Mouse (Mus musculus) cerebellum, adult 11 months (tissue): ENCODE results near the gene Fgr.

ENCODE experiments used
- DNase-seq: peaks from one replicate; pipeline ENCODE4 v3.0.0; 2022

Fgr gene

GRCm38 (mm10) chr4:133017597-133018262, 43.8 kb downstream of the Fgr start:
- no peak for DNase-seq

- DNase-seq: no peak
Observed at GRCm38 (mm10) chr4:133018263-133018798, 44.4 kb downstream of the Fgr start.

GRCm38 (mm10) chr4:133020721-133021120, 46.8 kb downstream of the Fgr start:
- no peak for DNase-seq

DNA sequence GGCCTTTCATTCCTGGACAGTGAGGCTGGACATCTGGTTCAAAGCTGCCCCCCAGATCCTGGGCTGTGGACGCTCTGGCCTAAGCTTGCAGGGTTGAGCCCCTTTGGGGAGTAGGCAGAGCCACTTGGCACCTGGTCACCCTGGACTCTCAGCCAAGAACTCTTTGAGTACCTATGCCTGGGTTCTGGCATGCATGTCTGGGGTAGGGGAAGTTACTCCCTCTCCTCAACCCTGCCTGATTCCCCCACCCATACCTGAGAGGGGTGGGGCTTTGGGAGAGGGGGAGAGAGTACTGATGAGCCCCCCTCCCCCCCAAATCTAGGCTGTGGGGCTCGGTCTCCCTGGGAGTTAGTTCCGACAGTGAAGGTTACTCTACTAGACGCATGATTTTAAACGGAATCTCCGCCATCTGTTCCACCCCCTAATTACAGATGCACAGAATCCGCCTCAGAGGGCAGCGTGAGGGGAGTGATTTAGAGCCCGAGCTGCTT, 47.3 kb downstream of the Fgr start:
- DNase-seq: no peak

- no peak for DNase-seq
Observed at GRCm38 (mm10) chr4:133022217-133022616, 48.3 kb downstream of the Fgr start.

- no peak for DNase-seq
Observed at GRCm38 (mm10) chr4:133022954-133023635, 49.2 kb downstream of the Fgr start.

GRCm38 (mm10) chr4:133023636-133024035, 49.7 kb downstream of the Fgr start:
- no peak for DNase-seq

DNA sequence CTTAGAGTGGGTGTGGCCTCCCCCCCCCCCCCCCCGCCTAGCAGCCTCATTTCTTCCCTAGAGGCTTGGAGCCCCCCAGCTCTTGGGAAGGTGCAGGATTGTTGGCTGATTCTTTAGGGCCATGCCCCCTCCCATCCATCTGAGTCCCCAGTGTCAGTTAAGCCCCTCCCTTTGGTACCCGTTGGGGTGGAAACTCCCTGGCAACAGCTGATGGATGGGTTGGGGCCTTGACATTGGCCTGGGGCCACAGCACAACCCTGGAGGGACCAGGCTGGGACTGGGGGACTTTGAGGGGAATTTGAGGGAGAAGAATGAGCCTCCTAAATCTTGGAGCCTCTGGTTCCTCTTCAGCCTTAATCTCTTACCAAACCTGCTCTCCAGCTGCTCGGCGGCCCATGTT, 50.5 kb downstream of the Fgr start:
- DNase-seq: no peak

GRCm38 (mm10) chr4:133024969-133025685, 51.2 kb downstream of the Fgr start:
- no peak for DNase-seq

DNA sequence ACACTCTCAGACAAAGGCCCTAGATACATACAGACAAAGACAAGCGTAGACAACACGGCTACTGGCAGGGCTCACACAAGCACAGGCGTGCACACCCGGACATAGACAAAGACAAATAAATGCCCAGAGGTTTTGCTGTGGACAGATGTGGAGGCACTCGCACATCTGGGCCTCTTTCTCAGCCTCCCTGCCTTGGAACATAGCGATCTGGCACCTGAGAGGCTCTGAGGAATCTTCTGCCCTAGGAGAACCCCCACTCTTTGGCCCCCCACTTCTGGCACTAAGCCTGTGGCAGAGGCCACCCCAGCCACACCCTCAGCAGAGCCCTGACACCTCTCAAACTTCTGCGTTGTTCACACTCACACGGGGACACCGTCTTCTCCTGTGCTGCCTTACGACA, 52.4 kb downstream of the Fgr start:
- DNase-seq: no peak

DNA sequence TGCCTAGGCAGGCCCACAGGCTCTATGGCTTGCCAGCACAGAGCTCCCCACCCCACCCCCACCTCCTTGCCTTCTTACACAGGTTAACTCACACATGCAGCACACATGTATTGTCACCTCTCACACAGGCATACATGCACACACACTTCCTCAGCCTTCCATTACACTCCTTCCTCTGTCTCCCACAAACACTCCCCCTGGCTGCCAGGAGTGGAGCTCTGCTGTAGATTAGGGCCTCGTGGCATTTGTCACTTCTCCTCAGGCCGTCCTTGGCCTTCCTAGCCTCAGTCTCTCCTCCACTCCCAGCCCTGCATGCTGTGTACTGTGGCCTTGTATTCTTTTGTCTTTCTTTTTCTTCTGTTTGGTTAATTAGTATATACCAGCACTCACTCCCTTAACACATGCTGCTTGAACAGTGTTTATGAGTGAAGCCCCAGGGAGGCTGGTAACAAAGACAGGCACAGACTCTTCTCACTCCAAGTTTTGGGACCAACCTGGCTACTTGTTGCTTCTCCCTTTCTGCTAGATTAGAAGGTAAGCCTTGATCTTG, 53.0 kb downstream of the Fgr start:
- no peak for DNase-seq

DNA sequence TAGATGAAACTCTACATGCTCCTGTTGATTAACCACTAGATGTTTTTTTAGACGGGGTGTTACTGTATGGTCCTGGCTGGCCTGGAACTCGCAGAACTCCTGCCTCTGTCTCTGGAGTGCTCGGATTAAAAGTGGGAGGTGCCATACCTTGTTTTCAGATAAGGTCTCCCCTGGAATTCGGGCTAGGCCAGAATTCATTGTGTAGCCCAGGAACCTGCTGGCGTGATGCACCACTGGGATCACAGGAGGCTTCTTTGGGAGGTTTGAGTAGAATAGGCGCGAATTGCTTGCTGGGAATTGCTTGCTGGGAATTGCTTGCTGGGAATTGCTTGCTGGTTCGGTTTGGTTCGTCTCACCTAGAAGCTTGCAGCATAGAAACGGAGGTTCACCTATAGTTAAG, 53.8 kb downstream of the Fgr start:
- DNase-seq: no peak

- DNase-seq: no peak
Observed at GRCm38 (mm10) chr4:133028193-133028592, 54.3 kb downstream of the Fgr start.

GRCm38 (mm10) chr4:133028875-133029274, 55.0 kb downstream of the Fgr start:
- DNase-seq: no peak

DNA sequence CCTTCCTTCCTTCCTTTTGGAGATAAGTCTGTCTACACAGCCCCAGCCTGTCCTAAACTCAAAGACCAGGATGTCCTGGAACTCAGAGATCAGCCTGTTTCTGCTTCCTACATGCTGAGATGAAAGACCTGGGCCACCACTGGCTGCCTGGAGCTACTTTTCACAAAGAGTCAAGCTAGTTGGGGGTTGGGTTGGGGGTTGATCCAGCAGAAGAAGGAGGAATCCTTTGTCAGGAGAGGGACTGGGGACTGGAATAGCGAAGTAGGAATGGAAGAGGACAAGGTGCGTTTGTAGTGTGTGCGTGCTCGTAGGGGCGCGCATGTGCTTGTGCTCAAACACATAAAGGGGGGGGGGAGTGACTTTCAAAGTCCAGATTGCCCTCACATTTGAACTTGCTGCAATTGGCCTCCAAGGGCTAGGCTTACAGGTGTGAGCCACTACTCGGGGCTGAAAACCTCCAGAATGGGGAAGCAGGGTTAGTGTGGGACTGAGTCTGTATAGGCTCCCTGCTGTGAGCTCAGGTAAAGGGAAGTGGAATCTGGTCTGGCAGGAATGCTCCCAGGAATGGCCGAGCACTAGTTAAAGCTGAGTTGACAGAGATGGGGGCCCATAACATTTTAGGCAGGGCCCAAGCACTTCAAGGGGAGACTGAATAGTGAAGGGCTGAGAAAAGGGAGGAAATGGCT, 58.7 kb downstream of the Fgr start:
- no peak for DNase-seq

- DNase-seq: no peak
Observed at GRCm38 (mm10) chr4:133034478-133034877, 60.6 kb downstream of the Fgr start.

DNA sequence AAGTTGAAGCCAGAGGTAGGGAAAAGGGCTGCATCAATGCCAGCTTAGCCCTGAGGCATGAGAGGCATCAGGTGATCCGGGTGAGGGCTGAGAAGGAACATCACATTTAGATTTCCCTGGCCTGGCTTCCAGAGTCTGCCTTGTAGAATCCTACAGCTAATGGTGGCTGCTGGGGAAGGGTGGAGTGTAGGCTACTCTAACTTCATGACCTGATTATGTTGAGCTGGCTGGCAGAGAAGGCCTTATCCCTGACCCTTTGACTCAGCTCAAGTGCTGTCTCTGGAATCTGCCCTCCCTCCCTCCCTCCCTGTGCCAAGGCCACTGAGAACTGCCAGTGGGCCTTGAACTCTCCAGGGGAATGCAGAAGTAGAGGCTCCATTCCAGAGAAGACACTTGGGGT, 61.6 kb downstream of the Fgr start:
- no peak for DNase-seq

GRCm38 (mm10) chr4:133035946-133036345, 62.1 kb downstream of the Fgr start:
- DNase-seq: no peak

DNA sequence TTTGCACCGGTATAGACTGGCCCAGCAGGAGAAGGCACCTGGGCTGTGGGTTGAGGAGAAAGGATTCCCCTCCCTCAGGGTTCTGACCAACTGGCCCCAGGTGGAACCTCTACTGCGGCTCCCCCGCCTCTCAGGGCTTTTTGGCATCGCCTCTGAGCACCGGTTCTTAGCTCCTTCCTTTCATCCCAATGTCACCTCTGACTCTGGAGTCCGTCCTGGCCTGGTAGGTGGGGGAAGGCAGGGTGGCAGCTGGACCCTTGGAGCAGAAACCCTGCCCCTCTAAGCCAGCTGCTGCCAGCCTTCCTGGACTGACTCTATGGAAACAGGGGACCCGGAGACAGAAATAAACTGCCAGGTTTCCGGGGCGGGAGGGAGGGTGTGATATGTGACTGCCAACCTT, 63.4 kb downstream of the Fgr start:
- no peak for DNase-seq

GRCm38 (mm10) chr4:133037798-133038197, 63.9 kb downstream of the Fgr start:
- no peak for DNase-seq

DNA sequence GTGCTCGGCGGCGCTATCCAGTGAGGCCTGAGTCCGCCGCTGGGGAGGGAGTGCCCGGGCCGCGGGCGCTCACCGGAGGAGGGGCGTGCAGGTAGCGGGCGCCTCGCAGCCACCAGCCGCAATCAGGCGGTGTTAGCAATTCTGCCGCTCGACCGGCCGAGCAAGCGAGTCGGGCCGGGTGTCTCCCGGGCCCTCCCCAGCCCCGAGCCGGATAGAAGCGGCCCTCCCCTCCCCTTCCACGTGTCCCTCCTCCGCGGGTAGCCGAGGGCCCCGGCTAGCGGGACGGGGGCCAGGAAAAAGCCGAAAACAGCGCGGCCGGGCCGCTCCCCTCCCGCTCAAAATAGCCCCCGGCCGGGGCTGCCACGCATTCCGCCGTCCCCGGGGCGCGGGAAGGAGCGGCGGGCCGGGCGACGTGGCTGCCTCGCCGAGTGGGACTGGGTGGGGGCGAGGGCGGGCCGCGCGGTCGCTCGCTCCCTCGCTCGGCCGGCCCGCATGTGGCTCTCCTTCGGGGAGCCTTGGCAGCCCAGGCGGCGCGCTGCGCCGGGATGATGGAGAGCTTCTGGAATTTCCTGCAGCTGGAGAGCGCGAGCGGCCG, 64.7 kb downstream of the Fgr start:
- DNase-seq: no peak

GRCm38 (mm10) chr4:133039116-133039819, 65.4 kb downstream of the Fgr start:
- DNase-seq: no peak
